ENCODE assay signal across 8 mouse cellular contexts in genomic region chr9:99357921-99358692, GRCm38 (mm10). TPM values are rescaled to one million over a fixed set of nuclear protein-coding genes. Genes with fewer than 3 reads are reported as not detected.
DNase-seq lines count a peak whose midpoint lies in the region; ATAC-seq and TF ChIP-seq lines count a peak whose summit lies in the region.

Gene Esyt3, minus strand, starts transcription at chr9:99358557.

- DNase-seq in layer of hippocampus, adult 11-12 months (ENCODE audit: low spot score): peak; percentile 26
- no peak for DNase-seq in layer of hippocampus, postnatal 14 days (ENCODE audit: low spot score in 2 of 2)
- DNase-seq in cerebellum, postnatal 36 days: peak; percentile 26 to 44
- DNase-seq in kidney, postnatal 10 days: peak; percentile 74
- peak; percentile 26 for DNase-seq in lung, postnatal 0 days (ENCODE audit: low spot score)
- DNase-seq in ovary, postnatal 14 days (ENCODE audit: low spot score): peak; percentile 61
- no peak for DNase-seq in spleen, postnatal 10 days (ENCODE audit: low spot score in 2 of 2)

- H3K4me2 ChIP-seq in heart, embryonic 14.5 days (ENCODE audit: low read length): peak within 1 kb of the TSS; percentile 87
- peak within 1 kb of the TSS; percentile 68 for H3K4me2 ChIP-seq in lung, postnatal 0 days (replicated peaks; ENCODE audit: low read depth, low read length)

- 1% methylated on average over 66 of the region's 66 CpGs for WGBS in heart, embryonic 14.5 days
- 1% methylated on average over 64 of the region's 66 CpGs for WGBS in lung, postnatal 0 days

- no peaks in the 10 kb centered on the region for H3K36me3 ChIP-seq in heart, embryonic 14.5 days (ENCODE audit: control insufficient read depth, insufficient read depth, low read length)
- H3K36me3 ChIP-seq in lung, postnatal 0 days (ENCODE audit: insufficient read depth, low read length): no peaks in the 10 kb centered on the region

- TF ChIP-seq EP300 in lung, postnatal 0 days (IDR thresholded peaks at IDR 0.05): no peak

- H3K9me3 ChIP-seq in heart, embryonic 14.5 days (ENCODE audit: control insufficient read depth, low read length): no peaks in the 10 kb centered on the region
- H3K9me3 ChIP-seq in lung, postnatal 0 days (ENCODE audit: low read length): no peaks in the 10 kb centered on the region

- peaks cover 72% of the 10 kb centered on the region for H3K27me3 ChIP-seq in heart, embryonic 14.5 days (ENCODE audit: control insufficient read depth, insufficient read depth, low read length)
- H3K27me3 ChIP-seq in lung, postnatal 0 days (replicated peaks; ENCODE audit: insufficient read depth, low read length): peaks cover 9% of the 10 kb centered on the region

- H3K4me3 ChIP-seq in heart, embryonic 14.5 days (ENCODE audit: control insufficient read depth in 1 of 2, insufficient read depth in 1 of 2, low read depth in 1 of 2, low read length in 2 of 2): peak within 1 kb of the TSS; percentile 38 to 47
- H3K4me3 ChIP-seq in lung, postnatal 0 days (ENCODE audit: low read depth, low read length): peak within 1 kb of the TSS; percentile 37

- H3K9ac ChIP-seq in heart, embryonic 14.5 days (ENCODE audit: low read length): peak within 1 kb of the TSS; percentile 56
- no peak within 1 kb of the TSS for H3K9ac ChIP-seq in lung, postnatal 0 days (replicated peaks; ENCODE audit: low read depth)

- H3K27ac ChIP-seq in heart, embryonic 14.5 days (replicated peaks in 1 of 2; ENCODE audit: control insufficient read depth in 1 of 2, insufficient read depth in 1 of 2, low read depth in 2 of 2, low read length in 2 of 2): no peak within 1 kb of the TSS
- no peak within 1 kb of the TSS for H3K27ac ChIP-seq in lung, postnatal 0 days (ENCODE audit: low read length)

- TF ChIP-seq CTCF in lung, postnatal 0 days (IDR thresholded peaks at IDR 0.05): no peak

- peaks cover 0 to 14% of the 10 kb centered on the region in 2 experiments; a peak in 3 of 4 replicates for H3K4me1 ChIP-seq in heart, embryonic 14.5 days (ENCODE audit: control insufficient read depth in 2 of 2, insufficient read depth in 2 of 2, low read length in 2 of 2)
- peaks cover 4% of the 10 kb centered on the region; the same call in 1 of the 2 replicates for H3K4me1 ChIP-seq in lung, postnatal 0 days (ENCODE audit: insufficient read depth, low read depth, low read length)

- no peak for ATAC-seq in heart, embryonic 14.5 days (ENCODE audit: insufficient number of reproducible peaks, insufficient read depth, low FRiP score, low read depth)
- peak; percentile 50 for ATAC-seq in lung, postnatal 0 days

RNA-seq across cellular contexts. Expression of gene Esyt3, which starts in this region (rescaled TPM):
- total RNA-seq in layer of hippocampus, postnatal 14 days (2021): 1 to 10 TPM; 1.3 to 1.8 TPM
- polyA plus RNA-seq in heart, embryonic 14.5 days (2014; fragmentation: Nextera tagmentation; extraction: Ambion mirVana): 0.14 and 0.32 TPM in 2 replicates
- polyA plus RNA-seq in lung, postnatal 0 days (2015; fragmentation: Nextera tagmentation; extraction: Ambion mirVana): 1.3 and 1.5 TPM in 2 replicates

Comparison
In these comparisons a context has a peak if more than half of its experiments do, and no peak if none do; other contexts are left out.
1. DNase-seq: peak in layer of hippocampus, adult 11-12 months (single experiment), cerebellum, postnatal 36 days (2 of 2), kidney, postnatal 10 days (single experiment), lung, postnatal 0 days (single experiment) and ovary, postnatal 14 days (single experiment); none in layer of hippocampus, postnatal 14 days (0 of 2) and spleen, postnatal 10 days (0 of 2).